Mouse (Mus musculus) bone marrow macrophage, adult 2 months (primary cell): Measurements from ENCODE around the gene Gm2115. TPM values are rescaled to one million over a fixed set of nuclear protein-coding genes. Genes with fewer than 3 reads are reported as not detected.
A peak's percentile ranks its signal among the peaks of the same experiment; 100 is the strongest.

ENCODE experiments used
- H3K27ac ChIP-seq: 2 replicates; pipeline ENCODE4 v1.5.1; 2012; ENCODE audit warnings: low read depth, low read length; ENCODE audit not compliant: insufficient read depth
- H3K4me1 ChIP-seq: 2 replicates; pipeline ENCODE4 v1.6.1; 2012; ENCODE audit warnings: low read length; ENCODE audit not compliant: control insufficient read depth, insufficient read depth
- H3K4me3 ChIP-seq: 2 replicates; pipeline ENCODE4 v1.5.1; 2012; ENCODE audit warnings: mild to moderate bottlenecking, low read length, moderate library complexity; ENCODE audit not compliant: insufficient read depth
- CTCF ChIP-seq: IDR thresholded peaks from 2 replicates; pipeline ENCODE4 v1.5.1; 2012; ENCODE audit warnings: low read depth, mild to moderate bottlenecking, low read length, moderate library complexity
- POLR2A ChIP-seq: IDR thresholded peaks from 2 replicates; pipeline ENCODE4 v1.6.1; 2012; ENCODE audit warnings: mild to moderate bottlenecking, low read depth, low read length, borderline replicate concordance
- polyA plus RNA-seq: library from polyadenylated mRNA; stranded (reverse); fragments of >200 nt; gene quantifications from 2 replicates; pipeline ENCODE4 v1.2.4, GENCODE M21; 2012; ENCODE audit not compliant: missing spikeins, insufficient read depth, insufficient read length

The Gm2115 gene
- polyA plus RNA-seq, 1 experiment: 0.25 TPM

GRCm38 (mm10) chr7:84596633-84597032, 67.9 kb downstream of the Gm2115 start:
- H3K4me3 ChIP-seq: no peak overlapping the region
- no peak overlapping the region for H3K27ac ChIP-seq
- peaks cover 9% of the 10 kb centered on the region for H3K4me1 ChIP-seq
- TF ChIP-seq CTCF (no peak), POLR2A (no peak)

GRCm38 (mm10) chr7:84600631-84601030, 71.9 kb downstream of the Gm2115 start:
- Histone ChIP-seq H3K27ac (no peak overlapping the region), H3K4me3 (no peak overlapping the region), H3K4me1 (peaks cover 9% of the 10 kb centered on the region; the same call in 1 of the 2 replicates)
- no peak for TF ChIP-seq CTCF
- no peak for TF ChIP-seq POLR2A

GRCm38 (mm10) chr7:84601331-84601730, 72.6 kb downstream of the Gm2115 start:
- Histone ChIP-seq H3K4me1 (peaks cover 9% of the 10 kb centered on the region; the same call in 1 of the 2 replicates), H3K27ac (no peak overlapping the region), H3K4me3 (no peak overlapping the region)
- TF ChIP-seq POLR2A: no peak
- no peak for TF ChIP-seq CTCF

- H3K27ac ChIP-seq: no peak overlapping the region
- no peak overlapping the region for H3K4me3 ChIP-seq
- TF ChIP-seq POLR2A (no peak), CTCF (no peak)
- H3K4me1 ChIP-seq: peaks cover 7% of the 10 kb centered on the region; the same call in 1 of the 2 replicates
Observed at GRCm38 (mm10) chr7:84604501-84604900, 75.7 kb downstream of the Gm2115 start.

GRCm38 (mm10) chr7:84605033-84605687, 76.4 kb downstream of the Gm2115 start:
- TF ChIP-seq CTCF (no peak), POLR2A (no peak)
- no peak overlapping the region for H3K27ac ChIP-seq

GRCm38 (mm10) chr7:84605704-84606292, 77.0 kb downstream of the Gm2115 start:
- H3K27ac ChIP-seq: no peak overlapping the region
- no peak for TF ChIP-seq CTCF
- no peak for TF ChIP-seq POLR2A
- peaks cover 7% of the 10 kb centered on the region; the same call in 1 of the 2 replicates for H3K4me1 ChIP-seq
- H3K4me3 ChIP-seq: peak overlapping the region; percentile 60

More at GRCm38 (mm10) chr7:84605033-84605687, 76.4 kb downstream of the Gm2115 start:
- Histone ChIP-seq H3K4me3 (peak overlapping the region; percentile 60), H3K4me1 (peaks cover 7% of the 10 kb centered on the region; the same call in 1 of the 2 replicates)

- TF ChIP-seq CTCF: no peak
- Histone ChIP-seq H3K4me1 (peaks cover 10% of the 10 kb centered on the region), H3K4me3 (peak within 1 kb of the TSS; percentile 60), H3K27ac (no peak within 1 kb of the TSS)
Observed at GRCm38 (mm10) chr7:84606293-84606749, 77.6 kb downstream of the Gm2115 start, which contains the start of gene Fah. TSS of gene Fah (minus strand) at chr7:84606722.

GRCm38 (mm10) chr7:84611609-84612008, 82.9 kb downstream of the Gm2115 start:
- H3K4me1 ChIP-seq: peaks cover 17% of the 10 kb centered on the region
- TF ChIP-seq POLR2A (no peak), CTCF (no peak)
- H3K27ac ChIP-seq: peak overlapping the region; percentile 62
- no peak overlapping the region for H3K4me3 ChIP-seq

GRCm38 (mm10) chr7:84612445-84612844, 83.7 kb downstream of the Gm2115 start:
- H3K4me3 ChIP-seq: no peak overlapping the region
- peak overlapping the region; percentile 26; the same call in 1 of the 2 replicates for H3K27ac ChIP-seq
- H3K4me1 ChIP-seq: peaks cover 17% of the 10 kb centered on the region
- TF ChIP-seq CTCF (no peak), POLR2A (no peak)

- no peak for TF ChIP-seq POLR2A
- TF ChIP-seq CTCF: no peak
- Histone ChIP-seq H3K27ac (no peak overlapping the region), H3K4me1 (peaks cover 6% of the 10 kb centered on the region), H3K4me3 (no peak overlapping the region)
Observed at GRCm38 (mm10) chr7:84618951-84619350, 90.2 kb downstream of the Gm2115 start.
